Mouse (Mus musculus): Measurements from ENCODE around the gene Olfr196. TPM values are rescaled to one million over a fixed set of nuclear protein-coding genes. Genes with fewer than 3 reads are reported as not detected.
"Not testable (repeated sequence)": the region's sequence is repeated elsewhere in the genome, so short reads cannot be mapped to it uniquely, and the experiment has no call there.

The Olfr196 gene
- total RNA-seq (2012; rRNA removed): not detected in 2 replicates

DNA sequence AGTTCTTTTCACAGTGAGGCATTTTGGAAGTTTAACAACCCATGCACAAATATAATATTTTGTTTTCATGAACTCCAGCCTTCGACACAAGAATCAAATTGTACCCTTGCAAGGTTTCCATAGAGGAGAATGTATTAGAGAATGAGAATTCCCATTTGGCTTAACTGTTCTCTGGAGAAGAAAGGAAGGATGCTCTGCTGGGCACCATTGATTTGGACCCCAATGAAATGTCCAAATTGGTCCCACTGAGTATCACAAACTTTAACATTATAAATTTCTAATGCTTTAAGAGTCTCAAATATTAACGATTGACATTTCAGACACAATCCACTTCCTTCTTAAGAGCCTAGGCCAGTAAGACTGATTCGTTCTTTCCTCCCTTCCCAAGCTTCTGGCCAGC lies at the start of gene Olfr196:
Olfr196 (minus strand) TSS at position 101 of the 400 bp plus-strand sequence.
- DNase-seq (ENCODE audit: low read depth, low spot score): no peak
- in situ Hi-C loops (cut with MboI; ENCODE audit: low sequenced_read_pairs in 2 of 2, unreplicated experiment in 2 of 2): no loop called here
- Histone ChIP-seq H3K9ac (ENCODE audit: insufficient read depth, low read depth, low read length, poor library complexity, severe bottlenecking) (no peak within 1 kb of the TSS), H3K27ac (ENCODE audit: insufficient read depth, low read depth, low read length, poor library complexity, severe bottlenecking) (no peak within 1 kb of the TSS), H3K36me3 (ENCODE audit: control insufficient read depth, insufficient read depth, low read length, poor library complexity, severe bottlenecking) (no peaks in the 10 kb centered on the region), H3K9me3 (ENCODE audit: control insufficient read depth, insufficient read depth, low read depth, low read length) (no peaks in the 10 kb centered on the region), H3K4me3 (ENCODE audit: insufficient read depth in 1 of 2, low read depth in 1 of 2, low read length in 2 of 2, poor library complexity in 1 of 2, severe bottlenecking in 1 of 2) (no peak within 1 kb of the TSS), H3K4me1 (ENCODE audit: control insufficient read depth in 2 of 2, insufficient read depth in 2 of 2, low read length in 2 of 2, poor library complexity in 1 of 2) (no peaks in the 10 kb centered on the region)
- TF ChIP-seq ZNF384 (IDR thresholded peaks at IDR 0.05; ENCODE audit: low read depth, low read length) (no peak), CHD2 (IDR thresholded peaks at IDR 0.05; ENCODE audit: low read depth, low read length) (no peak), HCFC1 (IDR thresholded peaks at IDR 0.05; ENCODE audit: borderline replicate concordance, insufficient read depth, low read length) (no peak), MAFK (IDR thresholded peaks at IDR 0.05; ENCODE audit: insufficient read depth, low read depth, low read length) (no peak), ZC3H11A (IDR thresholded peaks at IDR 0.05; ENCODE audit: borderline replicate concordance, low read depth, low read length) (no peak)

DNA sequence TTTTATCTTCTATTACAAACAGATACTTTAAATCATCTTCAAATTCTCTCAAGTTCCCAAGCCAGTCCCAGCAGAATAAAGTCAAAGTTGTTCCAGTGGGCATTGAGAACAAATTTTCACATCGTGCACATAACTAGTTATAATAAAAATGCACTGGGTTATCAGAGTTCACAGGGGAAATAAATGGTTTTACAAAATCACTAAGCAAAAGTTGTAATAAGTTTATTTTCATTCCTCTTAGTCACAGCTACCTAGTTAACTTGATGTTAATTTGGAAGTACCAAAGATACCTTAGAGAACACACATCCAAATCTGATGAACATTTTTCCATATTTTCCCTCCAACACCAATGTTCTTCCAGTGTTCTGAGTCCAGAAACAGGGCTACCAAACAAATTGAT lies 49.4 kb upstream of the Olfr196 start, which contains the start of gene Olfr199:
Olfr199 (minus strand) TSS at position 101 of the 400 bp plus-strand sequence.
- H3K27ac ChIP-seq (ENCODE audit: insufficient read depth, low read depth, low read length, poor library complexity, severe bottlenecking); DNase-seq (ENCODE audit: low read depth, low spot score); in situ Hi-C loops (cut with MboI; ENCODE audit: low sequenced_read_pairs in 2 of 2, unreplicated experiment in 2 of 2); H3K36me3 ChIP-seq (ENCODE audit: control insufficient read depth, insufficient read depth, low read length, poor library complexity, severe bottlenecking); H3K4me3 ChIP-seq (ENCODE audit: insufficient read depth in 1 of 2, low read depth in 1 of 2, low read length in 2 of 2, poor library complexity in 1 of 2, severe bottlenecking in 1 of 2); H3K9ac ChIP-seq (ENCODE audit: insufficient read depth, low read depth, low read length, poor library complexity, severe bottlenecking); H3K9me3 ChIP-seq (ENCODE audit: control insufficient read depth, insufficient read depth, low read depth, low read length); H3K4me1 ChIP-seq (ENCODE audit: control insufficient read depth in 2 of 2, insufficient read depth in 2 of 2, low read length in 2 of 2, poor library complexity in 1 of 2): not testable (repeated sequence)

GRCm38 (mm10) chr16:59217861-59218260 lies 47.6 kb upstream of the Olfr196 start:
- H3K4me3 ChIP-seq (ENCODE audit: insufficient read depth in 1 of 2, low read depth in 1 of 2, low read length in 2 of 2, poor library complexity in 1 of 2, severe bottlenecking in 1 of 2); H3K4me1 ChIP-seq (ENCODE audit: control insufficient read depth in 2 of 2, insufficient read depth in 2 of 2, low read length in 2 of 2, poor library complexity in 1 of 2); H3K36me3 ChIP-seq (ENCODE audit: control insufficient read depth, insufficient read depth, low read length, poor library complexity, severe bottlenecking); H3K9ac ChIP-seq (ENCODE audit: insufficient read depth, low read depth, low read length, poor library complexity, severe bottlenecking); DNase-seq (ENCODE audit: low read depth, low spot score); H3K27ac ChIP-seq (ENCODE audit: insufficient read depth, low read depth, low read length, poor library complexity, severe bottlenecking); H3K9me3 ChIP-seq (ENCODE audit: control insufficient read depth, insufficient read depth, low read depth, low read length); in situ Hi-C loops (cut with MboI; ENCODE audit: low sequenced_read_pairs in 2 of 2, unreplicated experiment in 2 of 2): not testable (repeated sequence)

DNA sequence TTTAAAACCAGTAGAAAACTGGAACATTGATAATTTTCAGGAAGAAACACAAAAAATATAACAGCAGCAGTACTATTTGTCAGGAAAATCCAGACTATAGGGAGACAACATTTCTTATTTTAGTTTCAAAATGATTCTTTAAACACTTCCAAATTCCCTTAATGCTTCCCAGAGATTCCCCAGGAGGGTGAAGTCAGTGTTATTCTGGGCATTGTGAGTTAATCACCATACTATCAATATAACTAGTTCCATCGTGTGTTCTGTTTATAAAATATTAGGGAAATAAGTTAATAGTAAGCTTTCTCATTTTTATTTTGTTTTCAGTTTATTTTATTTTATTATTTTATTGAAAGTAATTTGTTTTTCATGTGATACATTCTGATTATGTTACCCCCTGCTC lies 33.2 kb upstream of the Olfr196 start, which contains the start of gene Olfr198:
Olfr198 (minus strand) TSS at position 101 of the 400 bp plus-strand sequence.
- H3K9me3 ChIP-seq (ENCODE audit: control insufficient read depth, insufficient read depth, low read depth, low read length); H3K4me1 ChIP-seq (ENCODE audit: control insufficient read depth in 2 of 2, insufficient read depth in 2 of 2, low read length in 2 of 2, poor library complexity in 1 of 2); H3K36me3 ChIP-seq (ENCODE audit: control insufficient read depth, insufficient read depth, low read length, poor library complexity, severe bottlenecking); DNase-seq (ENCODE audit: low read depth, low spot score); H3K27ac ChIP-seq (ENCODE audit: insufficient read depth, low read depth, low read length, poor library complexity, severe bottlenecking); H3K9ac ChIP-seq (ENCODE audit: insufficient read depth, low read depth, low read length, poor library complexity, severe bottlenecking); H3K4me3 ChIP-seq (ENCODE audit: insufficient read depth in 1 of 2, low read depth in 1 of 2, low read length in 2 of 2, poor library complexity in 1 of 2, severe bottlenecking in 1 of 2); in situ Hi-C loops (cut with MboI; ENCODE audit: low sequenced_read_pairs in 2 of 2, unreplicated experiment in 2 of 2): not testable (repeated sequence)

DNA sequence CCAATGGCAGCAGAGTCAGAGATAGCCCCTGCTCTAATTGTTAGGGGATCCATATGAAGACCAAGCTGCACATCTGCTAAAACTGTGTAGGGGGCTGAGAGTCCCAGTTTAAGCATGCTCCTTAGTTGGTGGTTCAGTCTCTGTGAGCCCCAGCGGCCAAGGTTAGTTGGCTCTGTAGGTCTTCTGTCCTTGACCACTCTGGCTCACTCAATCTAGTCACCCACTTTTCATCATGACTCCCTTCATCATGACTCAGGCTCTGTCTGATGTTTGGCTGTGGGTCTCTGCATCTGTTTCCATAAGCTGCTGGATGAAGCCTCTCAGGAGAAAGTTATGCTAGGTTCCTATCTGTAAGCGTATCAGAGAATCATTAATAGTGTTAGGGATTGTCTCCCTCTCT lies 18.3 kb downstream of the Olfr196 start:
- in situ Hi-C loops (cut with MboI; ENCODE audit: low sequenced_read_pairs in 2 of 2, unreplicated experiment in 2 of 2): no loop called here

More for the DNA sequence above, 18.3 kb downstream of the Olfr196 start:
- DNase-seq (ENCODE audit: low read depth, low spot score): no peak
- H3K4me3 ChIP-seq (ENCODE audit: insufficient read depth in 1 of 2, low read depth in 1 of 2, low read length in 2 of 2, poor library complexity in 1 of 2, severe bottlenecking in 1 of 2): no peak overlapping the region
- H3K36me3 ChIP-seq (ENCODE audit: control insufficient read depth, insufficient read depth, low read length, poor library complexity, severe bottlenecking): no peaks in the 10 kb centered on the region
- TF ChIP-seq MAFK (IDR thresholded peaks at IDR 0.05; ENCODE audit: insufficient read depth, low read depth, low read length): no peak
- TF ChIP-seq ZNF384 (IDR thresholded peaks at IDR 0.05; ENCODE audit: low read depth, low read length): no peak
- H3K4me1 ChIP-seq (ENCODE audit: control insufficient read depth in 2 of 2, insufficient read depth in 2 of 2, low read length in 2 of 2, poor library complexity in 1 of 2): no peaks in the 10 kb centered on the region
- no peak overlapping the region for H3K9ac ChIP-seq (ENCODE audit: insufficient read depth, low read depth, low read length, poor library complexity, severe bottlenecking)
- no peak overlapping the region for H3K27ac ChIP-seq (ENCODE audit: insufficient read depth, low read depth, low read length, poor library complexity, severe bottlenecking)
- no peaks in the 10 kb centered on the region for H3K9me3 ChIP-seq (ENCODE audit: control insufficient read depth, insufficient read depth, low read depth, low read length)

All from ES-E14 (cell line).